Mouse (Mus musculus) embryonic facial prominence, embryonic 12.5 days (tissue): ENCODE results near the gene Rps18. TPM values are rescaled to one million over a fixed set of nuclear protein-coding genes. Genes with fewer than 3 reads are reported as not detected.
"Not testable (repeated sequence)": the region's sequence is repeated elsewhere in the genome, so short reads cannot be mapped to it uniquely, and the experiment has no call there.

ENCODE experiments used
- ATAC-seq: fragments of 200-750 bp; cut with Nextera tagmentation; 2 replicates; pipeline ENCODE4 v1.8.0; 2017; ENCODE audit not compliant: insufficient number of reproducible peaks, insufficient read depth, low FRiP score, low TSS enrichment
- H3K27ac ChIP-seq: fragments of 300-500 bp; sonication (generic); 2 replicates; pipeline ENCODE4 v1.5.1; 2016; ENCODE audit warnings: mild to moderate bottlenecking
- H3K27me3 ChIP-seq: fragments of 300-500 bp; sonication (generic); 2 replicates; pipeline ENCODE4 v1.6.1; 2016; ENCODE audit warnings: mild to moderate bottlenecking, moderate library complexity
- H3K36me3 ChIP-seq: fragments of 300-500 bp; sonication (generic); 2 replicates; pipeline ENCODE4 v1.6.1; 2016; ENCODE audit warnings: mild to moderate bottlenecking
- H3K4me1 ChIP-seq: fragments of 300-500 bp; sonication (generic); 2 replicates; pipeline ENCODE4 v1.6.1; 2016
- H3K4me2 ChIP-seq: fragments of 300-500 bp; sonication (generic); replicated peaks from 2 replicates; pipeline ENCODE4 v1.6.1; 2016; ENCODE audit warnings: mild to moderate bottlenecking, moderate library complexity
- H3K4me3 ChIP-seq: fragments of 300-500 bp; sonication (generic); 2 replicates; pipeline ENCODE4 v1.5.1; 2016; ENCODE audit warnings: mild to moderate bottlenecking
- H3K9ac ChIP-seq: fragments of 300-500 bp; sonication (generic); 2 replicates; pipeline ENCODE4 v1.6.1; 2016; ENCODE audit warnings: mild to moderate bottlenecking, moderate library complexity
- H3K9me3 ChIP-seq: fragments of 300-500 bp; sonication (generic); 2 replicates; pipeline ENCODE4 v1.6.1; 2016; ENCODE audit warnings: mild to moderate bottlenecking, moderate library complexity
- WGBS: fragments of 180-500 bp; shearing (Covaris S2); methylation state at CpG from one replicate; pipeline ENCODE4 v1.1.7; 2016; 5-methylcytosine and 5-hydroxymethylcytosine counted together
- polyA plus RNA-seq: library from polyadenylated mRNA; unstranded; fragments of >200 nt; fragmentation: Nextera tagmentation; extraction: Ambion mirVana; gene quantifications from 2 replicates; pipeline ENCODE4 v1.2.1, GENCODE M21; 2016

Gene Rps18
- polyA plus RNA-seq, 1 experiment from 2014 or later, result 1,303 TPM

- ATAC-seq, result no peak
- Histone ChIP-seq H3K36me3 (peaks cover 49% of the 10 kb centered on the region), H3K9me3 (no peaks in the 10 kb centered on the region), H3K4me1 (peaks cover 56% of the 10 kb centered on the region), H3K27me3 (no peaks in the 10 kb centered on the region), H3K4me2 (peak overlapping the region; percentile 7; the same call in 1 of the 2 replicates), H3K27ac (no peak overlapping the region), H3K4me3 (no peak overlapping the region), H3K9ac (peak overlapping the region; percentile 41; the same call in 1 of the 2 replicates)
- 84% methylated on average over 4 of the region's 4 CpGs for WGBS
These were observed 2.9 kb downstream of the Rps18 start for GRCm38 (mm10) chr17:33952879-33953278.

DNA sequence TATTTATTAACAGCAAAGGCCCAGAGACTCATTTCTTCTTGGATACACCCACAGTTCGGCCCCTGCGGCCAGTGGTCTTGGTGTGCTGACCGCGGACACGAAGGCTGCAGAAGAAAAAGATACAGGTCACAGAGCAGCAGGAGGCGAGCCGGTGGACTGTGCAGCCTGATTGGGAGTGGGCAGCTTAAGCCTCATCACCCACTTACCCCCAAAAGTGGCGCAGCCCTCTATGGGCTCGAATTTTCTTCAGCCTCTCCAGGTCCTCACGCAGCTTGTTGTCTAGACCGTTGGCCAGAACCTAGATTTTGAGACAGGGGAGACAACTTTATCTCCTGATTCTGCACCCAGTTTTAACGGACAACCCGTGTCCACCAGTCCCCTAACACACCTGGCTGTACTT lies 3.8 kb downstream of the Rps18 start:
- Histone ChIP-seq H3K27ac (peak overlapping the region; percentile 93; the same call in 1 of the 2 replicates), H3K4me2 (peak overlapping the region; percentile 87), H3K9ac (peak overlapping the region; percentile 67; the same call in 1 of the 2 replicates), H3K4me3 (peak overlapping the region; percentile 44; the same call in 1 of the 2 replicates), H3K4me1 (peaks cover 54% of the 10 kb centered on the region), H3K36me3 (peaks cover 56% of the 10 kb centered on the region)
- not testable (repeated sequence) for H3K27me3 ChIP-seq, H3K9me3 ChIP-seq, ATAC-seq
- WGBS, result 81% methylated on average over 13 of the region's 13 CpGs

DNA sequence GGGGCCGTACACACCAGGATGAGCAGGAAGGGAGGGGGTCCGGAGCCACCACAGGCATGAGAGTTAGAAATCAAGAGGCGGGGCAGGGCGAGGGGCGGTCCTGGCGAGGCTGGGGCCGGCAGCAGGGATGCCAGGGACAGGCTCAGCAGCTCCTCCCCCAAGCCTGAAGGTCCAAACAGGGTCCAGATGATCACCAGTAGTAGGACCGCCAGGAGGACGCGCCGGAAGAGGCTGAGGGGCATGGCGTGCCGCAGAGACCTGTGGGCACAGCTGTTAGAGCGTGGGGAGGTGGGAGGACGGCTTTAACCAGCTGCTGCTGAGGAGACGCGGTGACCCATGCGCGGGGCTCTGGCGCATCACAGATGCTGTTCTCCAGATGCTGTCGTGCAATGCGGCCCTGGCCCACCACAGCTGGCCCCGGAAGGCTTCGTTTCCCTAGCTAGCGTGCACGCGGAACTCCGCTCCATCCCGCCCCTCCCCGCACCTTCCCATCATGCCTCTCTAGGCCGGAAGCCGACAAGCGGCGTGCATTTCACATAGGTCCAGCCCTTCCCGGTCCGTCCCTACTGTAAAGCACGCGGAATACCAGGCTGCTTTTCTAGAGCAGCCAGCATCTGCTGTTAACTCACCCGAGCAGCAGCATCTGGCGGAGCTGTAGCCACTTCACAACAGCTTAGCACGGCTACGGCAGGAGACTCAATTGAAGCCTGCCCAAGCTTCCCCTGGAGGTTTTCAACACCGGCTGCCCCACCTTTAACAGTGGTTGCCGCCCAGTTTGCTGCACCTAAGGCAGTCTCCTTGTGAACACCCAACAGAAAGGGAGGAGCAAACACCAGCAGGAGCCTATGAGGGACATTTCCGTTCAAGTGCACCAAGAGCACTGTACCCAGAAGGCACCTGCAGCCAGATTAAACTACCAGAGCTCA lies 4.5 kb downstream of the Rps18 start, which contains the start of gene B3galt4:
B3galt4 (minus strand) TSS at position 468 of the 926 bp plus-strand sequence.
- H3K4me2 ChIP-seq, result peak within 1 kb of the TSS; percentile 87
- H3K27me3 ChIP-seq, result no peaks in the 10 kb centered on the region
- peaks cover 49% of the 10 kb centered on the region for H3K4me1 ChIP-seq
- 1% methylated on average over 45 of the region's 45 CpGs for WGBS
- peak within 1 kb of the TSS; percentile 44 for H3K4me3 ChIP-seq
- peak; percentile 78 for ATAC-seq
- H3K9me3 ChIP-seq, result no peaks in the 10 kb centered on the region
- H3K27ac ChIP-seq, result peak within 1 kb of the TSS; percentile 93
- H3K9ac ChIP-seq, result peak within 1 kb of the TSS; percentile 67
- peaks cover 60% of the 10 kb centered on the region for H3K36me3 ChIP-seq

DNA sequence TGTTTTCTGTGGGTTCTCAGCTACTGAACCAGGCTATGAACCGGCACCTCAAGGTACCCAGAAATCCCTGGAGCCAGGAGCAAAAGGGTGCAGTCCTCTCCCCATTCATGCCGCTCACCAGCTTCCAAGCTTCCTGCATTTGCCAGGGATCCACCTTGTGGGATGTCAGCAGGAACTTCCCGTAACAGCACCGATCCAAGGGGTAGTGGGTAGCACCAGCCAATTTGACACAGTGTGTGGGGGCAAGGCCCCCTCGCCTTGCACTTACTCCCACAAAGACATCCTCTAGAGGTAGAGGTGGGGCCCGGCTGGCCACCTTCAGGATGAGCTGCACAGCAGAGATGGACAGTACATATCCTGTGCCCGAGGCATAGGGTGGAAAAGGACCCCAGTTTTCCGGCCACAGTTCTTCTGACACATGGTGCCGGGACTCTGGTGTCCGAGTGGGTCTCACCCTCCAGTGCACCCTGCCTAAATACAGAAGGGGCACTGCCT lies 5.6 kb downstream of the Rps18 start:
- Histone ChIP-seq H3K27ac (peak overlapping the region; percentile 93; the same call in 1 of the 2 replicates), H3K4me3 (peak overlapping the region; percentile 44), H3K9ac (peak overlapping the region; percentile 67), H3K27me3 (no peaks in the 10 kb centered on the region), H3K36me3 (peaks cover 70% of the 10 kb centered on the region), H3K9me3 (no peaks in the 10 kb centered on the region), H3K4me2 (peak overlapping the region; percentile 87), H3K4me1 (peaks cover 48% of the 10 kb centered on the region)
- 74% methylated on average over 10 of the region's 10 CpGs for WGBS
- no peak for ATAC-seq

GRCm38 (mm10) chr17:33948905-33949537 lies 6.8 kb downstream of the Rps18 start:
- Histone ChIP-seq H3K9ac (no peak overlapping the region), H3K27me3 (no peaks in the 10 kb centered on the region), H3K27ac (no peak overlapping the region), H3K4me2 (no peak overlapping the region), H3K36me3 (peaks cover 79% of the 10 kb centered on the region), H3K4me1 (peaks cover 42% of the 10 kb centered on the region), H3K4me3 (no peak overlapping the region), H3K9me3 (no peaks in the 10 kb centered on the region)
- no peak for ATAC-seq
- 91% methylated on average over 19 of the region's 19 CpGs for WGBS

- Histone ChIP-seq H3K4me3 (no peak overlapping the region), H3K27me3 (no peaks in the 10 kb centered on the region), H3K36me3 (peaks cover 74% of the 10 kb centered on the region), H3K4me1 (peaks cover 35% of the 10 kb centered on the region), H3K9me3 (no peaks in the 10 kb centered on the region), H3K4me2 (no peak overlapping the region), H3K27ac (no peak overlapping the region), H3K9ac (no peak overlapping the region)
- 84% methylated on average over 22 of the region's 22 CpGs for WGBS
- no peak for ATAC-seq
These were observed 7.5 kb downstream of the Rps18 start for GRCm38 (mm10) chr17:33948090-33948904.

DNA sequence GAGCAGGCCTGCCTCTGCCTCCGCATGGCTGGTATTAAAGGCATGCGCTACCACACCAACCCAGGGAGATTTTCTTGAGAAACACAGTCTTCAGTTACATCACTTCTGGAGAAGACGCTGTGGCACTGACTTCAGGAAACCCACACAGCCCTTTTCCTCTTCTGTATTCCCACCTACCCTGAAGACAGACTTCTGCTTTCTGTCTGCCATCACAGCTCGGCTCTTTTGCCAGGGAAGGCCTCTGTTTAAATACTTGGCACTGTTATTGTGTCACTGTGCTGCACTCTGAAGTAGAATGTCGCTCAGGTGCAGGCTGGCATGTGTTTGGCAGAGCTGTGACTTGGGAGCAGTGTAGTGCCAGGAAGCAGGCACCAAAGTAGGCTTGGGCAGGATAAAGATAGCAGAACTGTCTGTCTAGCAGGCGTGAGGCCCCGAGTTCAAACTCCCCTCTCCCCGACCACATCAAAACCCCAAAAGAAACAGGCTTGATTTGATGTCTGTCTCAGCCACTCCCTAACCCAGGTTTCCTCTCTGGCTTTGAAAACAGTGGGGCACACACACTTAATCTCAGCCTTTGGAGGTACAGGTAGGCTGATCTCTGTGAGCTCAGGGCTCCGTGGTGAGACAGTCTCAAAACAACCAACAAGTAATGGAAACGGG lies 8.2 kb downstream of the Rps18 start:
- no peak overlapping the region for H3K4me3 ChIP-seq
- peaks cover 71% of the 10 kb centered on the region for H3K36me3 ChIP-seq
- H3K9me3 ChIP-seq, result no peaks in the 10 kb centered on the region
- no peak overlapping the region for H3K4me2 ChIP-seq
- peaks cover 27% of the 10 kb centered on the region for H3K4me1 ChIP-seq
- ATAC-seq, result no peak
- 93% methylated on average over 10 of the region's 10 CpGs for WGBS
- H3K27me3 ChIP-seq, result no peaks in the 10 kb centered on the region
- H3K9ac ChIP-seq, result no peak overlapping the region
- H3K27ac ChIP-seq, result no peak overlapping the region

GRCm38 (mm10) chr17:33943454-33943853 lies 12.3 kb downstream of the Rps18 start:
- Histone ChIP-seq H3K4me3 (no peak overlapping the region), H3K9me3 (no peaks in the 10 kb centered on the region), H3K4me1 (peaks cover 14% of the 10 kb centered on the region), H3K4me2 (no peak overlapping the region), H3K27ac (no peak overlapping the region), H3K9ac (no peak overlapping the region), H3K36me3 (peaks cover 45% of the 10 kb centered on the region), H3K27me3 (no peaks in the 10 kb centered on the region)
- no peak for ATAC-seq
- 93% methylated on average over 15 of the region's 15 CpGs for WGBS

- no peak for ATAC-seq
- H3K27ac ChIP-seq, result no peak overlapping the region
- H3K36me3 ChIP-seq, result peaks cover 41% of the 10 kb centered on the region
These were observed 14.4 kb downstream of the Rps18 start for GRCm38 (mm10) chr17:33941381-33941780.

GRCm38 (mm10) chr17:33940981-33941380 lies 14.8 kb downstream of the Rps18 start:
- Histone ChIP-seq H3K9me3 (no peaks in the 10 kb centered on the region), H3K27me3 (no peaks in the 10 kb centered on the region), H3K9ac (peak overlapping the region; percentile 71), H3K36me3 (peaks cover 40% of the 10 kb centered on the region), H3K4me1 (peaks cover 14% of the 10 kb centered on the region), H3K4me2 (peak overlapping the region; percentile 92), H3K4me3 (peak overlapping the region; percentile 79), H3K27ac (no peak overlapping the region)
- 2% methylated on average over 26 of the region's 26 CpGs for WGBS
- ATAC-seq, result no peak

More at GRCm38 (mm10) chr17:33941381-33941780, 14.4 kb downstream of the Rps18 start:
- peak overlapping the region; percentile 79 for H3K4me3 ChIP-seq
- 55% methylated on average over 19 of the region's 19 CpGs for WGBS
- peak overlapping the region; percentile 71 for H3K9ac ChIP-seq
- peak overlapping the region; percentile 92 for H3K4me2 ChIP-seq
- H3K9me3 ChIP-seq, result no peaks in the 10 kb centered on the region
- H3K4me1 ChIP-seq, result peaks cover 14% of the 10 kb centered on the region
- no peaks in the 10 kb centered on the region for H3K27me3 ChIP-seq
